Mouse (Mus musculus) B cell, adult 67 days (primary cell): Measurements from ENCODE around the gene Msmp. TPM values are rescaled to one million over a fixed set of nuclear protein-coding genes. Genes with fewer than 3 reads are reported as not detected.

Experiments used
- total RNA-seq, 2 experiments: library from RNA; stranded (reverse); gene quantifications; 4 replicates each; pipeline ENCODE4 v1.2.4; 2023

Gene Msmp
- not detected for total RNA-seq

GRCm38 (mm10) chr4:43584444-43585416 lies at the start of gene Msmp:
Gene Msmp, minus strand, starts transcription at chr4:43584494.

GRCm38 (mm10) chr4:43631046-43631955 lies 47.0 kb upstream of the Msmp start, which contains the start of gene Npr2:
Gene Npr2, plus strand, starts transcription at chr4:43631935.

DNA sequence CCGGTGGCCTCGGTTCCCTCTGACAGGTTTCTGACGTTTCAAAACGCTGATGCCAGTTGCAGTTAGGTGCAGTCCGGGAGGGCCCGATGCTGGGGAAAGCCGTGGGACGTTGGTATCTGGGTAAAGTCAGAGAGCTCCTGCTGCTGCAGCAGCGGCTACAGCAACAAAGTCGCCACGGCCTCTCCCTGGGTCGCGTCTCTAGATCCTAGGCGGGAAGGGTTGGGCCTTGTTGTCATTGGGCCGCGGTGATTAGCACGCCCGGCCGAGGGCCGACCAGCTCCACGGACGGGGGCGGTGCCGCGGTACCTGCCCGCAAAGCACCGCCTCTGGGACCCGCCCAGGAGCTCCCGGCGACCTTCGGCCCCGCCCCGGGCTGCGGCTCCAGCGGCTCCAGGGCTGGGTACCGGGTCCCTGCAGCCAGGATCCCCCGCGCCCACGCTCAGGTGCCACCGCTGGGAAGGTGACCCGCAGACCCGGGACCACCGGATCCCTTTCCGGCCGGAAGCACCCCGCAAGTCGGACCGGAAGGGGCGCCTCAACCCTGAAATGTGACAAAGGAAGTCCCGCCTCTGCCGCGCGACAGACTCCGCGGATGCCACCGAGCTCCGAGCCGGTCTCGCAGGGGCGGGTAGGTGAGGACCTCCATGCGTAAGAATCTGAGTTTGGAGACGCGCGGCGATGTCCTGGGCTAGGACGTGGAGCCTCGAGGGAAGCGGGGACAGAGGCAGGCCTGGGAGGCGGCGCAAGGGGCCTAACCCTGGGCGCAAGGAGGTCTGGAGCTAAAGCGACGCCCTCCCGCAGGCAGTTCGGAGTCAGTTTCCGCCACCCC lies 5.7 kb downstream of the Msmp start, which contains the start of the genes Rgp1 and Gba2:
Gene Rgp1 (plus strand): TSS at position 340 of the 829 bp plus-strand sequence.
Gene Gba2 (minus strand): TSS at position 498 of the 829 bp plus-strand sequence.

GRCm38 (mm10) chr4:43561997-43562768 lies 22.1 kb downstream of the Msmp start, which contains the start of the genes Creb3 and Tln1:
Gene Creb3, plus strand, starts transcription at chr4:43562332.
Gene Tln1, minus strand, starts transcription at chr4:43562691.

Other genes starting within 250 kb of the Msmp start
- gene Rusc2, start 202.5 kb downstream of the Msmp start, total RNA-seq, result not detected
- gene Fam166b, start 155.4 kb downstream of the Msmp start, total RNA-seq, result not detected
- gene Tesk1, start 142.6 kb downstream of the Msmp start, total RNA-seq, result 10 to 100 TPM; 71.2 to 74.1 TPM
- gene Cd72, start 129.9 kb downstream of the Msmp start, total RNA-seq, result 100 to 1,000 TPM; 512 to 548 TPM
- gene Sit1, start 100.8 kb downstream of the Msmp start, total RNA-seq, result 10 to 100 TPM; 10.3 to 18.2 TPM
- gene Ccdc107, start 91.6 kb downstream of the Msmp start, total RNA-seq, result 10 to 100 TPM; 27.5 to 31.2 TPM
- 1 to 10 TPM; 1.5 to 2.7 TPM for gene Arhgef39, start 84.8 kb downstream of the Msmp start, total RNA-seq
- gene Car9, start 77.5 kb downstream of the Msmp start, total RNA-seq, result under 1 TPM; 0.32 to 0.86 TPM
- not detected for gene Tpm2, start 60.7 kb downstream of the Msmp start, total RNA-seq
- 10 to 100 TPM; 68.9 to 74.4 TPM for gene Creb3, start 22.2 kb downstream of the Msmp start, total RNA-seq
- gene Tln1, start 21.8 kb downstream of the Msmp start, total RNA-seq, result 100 to 1,000 TPM; 274 to 317 TPM
- 10 to 100 TPM; 55.0 to 64.4 TPM for gene Rgp1, start 5.8 kb downstream of the Msmp start, total RNA-seq
- 10 to 100 TPM; 43.2 to 50.3 TPM for gene Gba2, start 5.6 kb downstream of the Msmp start, total RNA-seq
- gene Npr2, start 47.4 kb upstream of the Msmp start, total RNA-seq, result 1 to 10 TPM; 1.4 to 4.2 TPM
- under 1 TPM in 1 of 2 experiments, not detected in 1; 0.52 TPM for gene Spag8, start 69.1 kb upstream of the Msmp start, total RNA-seq
- 10 to 100 TPM; 21.1 to 23.2 TPM for gene Hint2, start 72.0 kb upstream of the Msmp start, total RNA-seq
- 1 to 10 TPM; 3.4 to 5.9 TPM for gene Tmem8b, start 84.5 kb upstream of the Msmp start, total RNA-seq
- under 1 TPM in 1 of 2 experiments, not detected in 1; 0.15 TPM for gene Fam221b, start 84.7 kb upstream of the Msmp start, total RNA-seq
- gene Olfr70, start 116.3 kb upstream of the Msmp start, total RNA-seq, result not detected
- not detected for gene Olfr71, start 125.8 kb upstream of the Msmp start, total RNA-seq
- not detected for gene Hrct1, start 142.7 kb upstream of the Msmp start, total RNA-seq
- gene Spaar, start 145.5 kb upstream of the Msmp start, total RNA-seq, result not detected
- gene Olfr159, start 186.5 kb upstream of the Msmp start, total RNA-seq, result not detected
- not detected for gene Olfr156, start 239.4 kb upstream of the Msmp start, total RNA-seq